In genomic region chr3:41108306-41108785, GRCm38 (mm10) we compare ENCODE assay signal across 11 mouse cellular contexts. TPM values are rescaled to one million over a fixed set of nuclear protein-coding genes. Genes with fewer than 3 reads are reported as not detected.
DNase-seq lines count a peak whose midpoint lies in the region; ATAC-seq and TF ChIP-seq lines count a peak whose summit lies in the region.
"Had no signal": no experiment of that assay in that cellular context is flagged by ENCODE, and none has a peak within 500 bp of the region (broad histone marks: within the 10 kb centered on the region; RNA-seq: fewer than 3 reads in every experiment).

No protein-coding gene starts in this region.

- H3K4me2 ChIP-seq in heart, embryonic 14.5 days (ENCODE audit: low read length) = peak overlapping the region; percentile 9; the same call in 1 of the 2 replicates
- H3K4me2 ChIP-seq in lung, embryonic 15.5 days = peak overlapping the region; percentile 27
- H3K4me2 ChIP-seq: midbrain, embryonic 15.5 days had no signal

- 26% methylated on average over 6 of the region's 6 CpGs for WGBS in heart, adult 2 months
- whole genome bisulfite sequencing in heart, embryonic 14.5 days = 17% methylated on average over 6 of the region's 6 CpGs
- WGBS in lung, embryonic 15.5 days = 7% methylated on average over 6 of the region's 6 CpGs

- DNase-seq in heart, adult 2 months = no peak
- no peak for DNase-seq in heart, postnatal 36 days
- DNase-seq in Muller cell, postnatal 12 days (ENCODE audit: inconsistent ontology term) = peak; percentile 18
- no peak for DNase-seq in layer of hippocampus, postnatal 25 days (ENCODE audit: extremely low spot score in 1 of 2, low spot score in 1 of 2)
- DNase-seq in ovary, postnatal 10 days (ENCODE audit: low spot score) = no peak
- DNase-seq: cerebellum, adult 9-11 months had no signal

- peak overlapping the region; percentile 33; the same call in 1 of the 2 replicates for H3K9ac ChIP-seq in heart, adult 2 months (ENCODE audit: low read depth, low read length)
- H3K9ac ChIP-seq in heart, embryonic 14.5 days (ENCODE audit: low read length) = no peak overlapping the region
- no peak overlapping the region for H3K9ac ChIP-seq in lung, embryonic 15.5 days
- H3K9ac ChIP-seq: midbrain, embryonic 15.5 days had no signal

- no peaks in the 10 kb centered on the region for H3K9me3 ChIP-seq in heart, embryonic 14.5 days (ENCODE audit: control insufficient read depth, low read length)
- H3K9me3 ChIP-seq in lung, embryonic 15.5 days = no peaks in the 10 kb centered on the region
- H3K9me3 ChIP-seq: midbrain, embryonic 15.5 days had no signal

- H3K4me1 ChIP-seq in heart, adult 2 months (ENCODE audit: control insufficient read depth, insufficient read depth, low read length) = no peaks in the 10 kb centered on the region
- H3K4me1 ChIP-seq in heart, embryonic 14.5 days (ENCODE audit: control insufficient read depth in 2 of 2, insufficient read depth in 2 of 2, low read length in 2 of 2) = peaks cover 6 to 8% of the 10 kb centered on the region in 2 experiments; a peak in 3 of 4 replicates
- H3K4me1 ChIP-seq in lung, embryonic 15.5 days = peaks cover 9% of the 10 kb centered on the region; the same call in 1 of the 2 replicates
- H3K4me1 ChIP-seq: midbrain, embryonic 15.5 days had no signal

- no peaks in the 10 kb centered on the region for H3K36me3 ChIP-seq in heart, adult 2 months (ENCODE audit: control insufficient read depth, insufficient read depth, low read length)
- H3K36me3 ChIP-seq in heart, embryonic 14.5 days (ENCODE audit: control insufficient read depth, insufficient read depth, low read length) = no peaks in the 10 kb centered on the region
- no peaks in the 10 kb centered on the region for H3K36me3 ChIP-seq in lung, embryonic 15.5 days
- H3K36me3 ChIP-seq: midbrain, embryonic 15.5 days had no signal

- no peaks in the 10 kb centered on the region for H3K79me2 ChIP-seq in heart, adult 2 months (replicated peaks; ENCODE audit: control insufficient read depth, insufficient read depth, low read length)

- no peak for TF ChIP-seq EP300 in heart, adult 2 months (IDR thresholded peaks at IDR 0.05; ENCODE audit: insufficient read depth, low read depth, low read length)

- H3K4me3 ChIP-seq in heart, adult 2 months = no peak overlapping the region
- H3K4me3 ChIP-seq in heart, embryonic 14.5 days (ENCODE audit: control insufficient read depth in 1 of 2, insufficient read depth in 1 of 2, low read depth in 1 of 2, low read length in 2 of 2) = no peak overlapping the region
- no peak overlapping the region for H3K4me3 ChIP-seq in lung, embryonic 15.5 days
- H3K4me3 ChIP-seq: left cerebral cortex, adult 2 months; midbrain, embryonic 15.5 days had no signal

- intact Hi-C loops in heart, adult 2 months (cut with DNase I) = no loop called here
- intact Hi-C loops in heart, postnatal 36 days (cut with DNase I) = no loop called here

- no peak for TF ChIP-seq CTCF in heart, adult 2 months (IDR thresholded peaks at IDR 0.05)

- TF ChIP-seq POLR2A in heart, adult 2 months (IDR thresholded peaks at IDR 0.05; ENCODE audit: insufficient read depth, low read depth, low read length) = no peak

- no peak overlapping the region for H3K27ac ChIP-seq in heart, adult 2 months
- peak overlapping the region in 1 of 2 experiments; percentile 19; a peak in 1 of 4 replicates for H3K27ac ChIP-seq in heart, embryonic 14.5 days (replicated peaks in 1 of 2; ENCODE audit: control insufficient read depth in 1 of 2, insufficient read depth in 1 of 2, low read depth in 2 of 2, low read length in 2 of 2)
- no peak overlapping the region for H3K27ac ChIP-seq in lung, embryonic 15.5 days
- H3K27ac ChIP-seq: left cerebral cortex, adult 2 months; midbrain, embryonic 15.5 days had no signal

- H3K27me3 ChIP-seq in heart, adult 2 months (ENCODE audit: control insufficient read depth, insufficient read depth, low read length) = no peaks in the 10 kb centered on the region
- no peaks in the 10 kb centered on the region for H3K27me3 ChIP-seq in heart, embryonic 14.5 days (ENCODE audit: control insufficient read depth, insufficient read depth, low read length)
- H3K27me3 ChIP-seq in lung, embryonic 15.5 days = no peaks in the 10 kb centered on the region
- H3K27me3 ChIP-seq: midbrain, embryonic 15.5 days had no signal

- no peak for ATAC-seq in heart, embryonic 14.5 days (ENCODE audit: insufficient number of reproducible peaks, insufficient read depth, low FRiP score, low read depth)
- no peak for ATAC-seq in lung, embryonic 15.5 days (ENCODE audit: borderline replicate concordance, extremely low read depth, low FRiP score, low TSS enrichment)
- ATAC-seq in erythroblast, adult 5-6 weeks (replicated peaks; ENCODE audit: low FRiP score, poor library complexity, severe bottlenecking) = no peak
- ATAC-seq: midbrain, embryonic 15.5 days had no signal

RNA-seq across cellular contexts. Expression of gene Pgrmc2, which starts 25.5 kb away (rescaled TPM):
- total RNA-seq in heart, adult 2 months (2021) = 10 to 100 TPM; 28.7 to 34.5 TPM
- polyA plus RNA-seq in heart, adult 2 months (2012; rRNA removed) = 12.2 and 17.0 TPM in 2 replicates
- 10 to 100 TPM; 31.8 to 36.0 TPM for total RNA-seq in heart, postnatal 36 days (2021)
- 32.7 and 39.7 TPM in 2 replicates for polyA plus RNA-seq in heart, embryonic 14.5 days (2014; fragmentation: Nextera tagmentation; extraction: Ambion mirVana)
- polyA plus RNA-seq in lung, embryonic 15.5 days (2015; fragmentation: Nextera tagmentation; extraction: Ambion mirVana) = 31.1 and 33.9 TPM in 2 replicates
- total RNA-seq in layer of hippocampus, postnatal 25 days (2021) = 10 to 100 TPM; 51.1 to 52.5 TPM
- 14.0 and 15.0 TPM in 2 replicates for total RNA-seq in erythroblast, adult 5-6 weeks (2015; ENCODE audit: low replicate concordance)
- total RNA-seq in erythroblast, adult 5-6 weeks (2017; ENCODE audit: low replicate concordance) = 13.2 and 22.7 TPM in 2 replicates
